Mouse (Mus musculus): Measurements from ENCODE around the gene Gcnt2. TPM values are rescaled to one million over a fixed set of nuclear protein-coding genes. Genes with fewer than 3 reads are reported as not detected.
"Not testable (repeated sequence)": the region's sequence is repeated elsewhere in the genome, so short reads cannot be mapped to it uniquely, and the experiment has no call there.

The Gcnt2 gene
- polyA plus RNA-seq, 1 experiment, result not detected

DNA sequence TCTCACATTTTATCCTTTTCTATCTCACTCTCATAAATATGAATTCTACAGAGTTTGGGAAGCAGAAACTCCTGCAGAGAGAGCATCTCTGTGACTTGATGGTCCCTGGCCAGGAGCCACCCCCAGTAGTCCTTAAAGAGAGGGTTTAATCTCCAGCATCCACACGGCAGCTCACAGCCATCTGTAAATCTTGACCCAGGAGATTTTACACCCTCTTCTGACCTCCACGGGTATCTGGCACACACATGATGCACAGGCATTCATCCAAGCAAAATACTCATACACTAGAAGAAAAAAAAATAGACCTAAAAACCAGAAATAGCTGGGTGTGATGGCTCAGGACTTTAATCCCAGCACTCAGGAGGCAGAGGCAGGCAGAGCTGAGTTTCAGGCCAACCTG is 128.9 kb downstream of the Gcnt2 start:
- no peak overlapping the region for H3K4me3 ChIP-seq (ENCODE audit: insufficient read depth, low read depth, low read length)
- TF ChIP-seq CTCF (IDR thresholded peaks at IDR 0.05; ENCODE audit: insufficient read depth, low read depth, low read length) (no peak), POLR2A (IDR thresholded peaks at IDR 0.05; ENCODE audit: insufficient read depth, low read depth, low read length) (no peak)
- no peak overlapping the region for H3K27ac ChIP-seq (ENCODE audit: insufficient read depth, low read depth, low read length)
- WGBS, result 68% methylated on average over 2 of the region's 2 CpGs
- peaks cover 6% of the 10 kb centered on the region; the same call in 1 of the 2 replicates for H3K4me1 ChIP-seq (ENCODE audit: control insufficient read depth, insufficient read depth, low read length)

- no peak for TF ChIP-seq CTCF (IDR thresholded peaks at IDR 0.05; ENCODE audit: insufficient read depth, low read depth, low read length)
- no peak for TF ChIP-seq POLR2A (IDR thresholded peaks at IDR 0.05; ENCODE audit: insufficient read depth, low read depth, low read length)
- Histone ChIP-seq H3K4me1 (ENCODE audit: control insufficient read depth, insufficient read depth, low read length) (no peaks in the 10 kb centered on the region), H3K4me3 (ENCODE audit: insufficient read depth, low read depth, low read length) (no peak overlapping the region), H3K27ac (ENCODE audit: insufficient read depth, low read depth, low read length) (no peak overlapping the region)
- WGBS, result 14% methylated on average over 8 of the region's 8 CpGs
These were observed 135.1 kb downstream of the Gcnt2 start for GRCm38 (mm10) chr13:40994487-40995263.

- WGBS, result 93% methylated on average over 5 of the region's 5 CpGs
- not testable (repeated sequence) for H3K27ac ChIP-seq (ENCODE audit: insufficient read depth, low read depth, low read length); H3K4me3 ChIP-seq (ENCODE audit: insufficient read depth, low read depth, low read length)
These were observed 139.0 kb downstream of the Gcnt2 start for GRCm38 (mm10) chr13:40998537-40998936.

GRCm38 (mm10) chr13:41000140-41000925 is 140.8 kb downstream of the Gcnt2 start:
- Histone ChIP-seq H3K4me3 (ENCODE audit: insufficient read depth, low read depth, low read length) (peak overlapping the region; percentile 94), H3K4me1 (ENCODE audit: control insufficient read depth, insufficient read depth, low read length) (peaks cover 4% of the 10 kb centered on the region; the same call in 1 of the 2 replicates), H3K27ac (ENCODE audit: insufficient read depth, low read depth, low read length) (peak overlapping the region; percentile 90)
- no peak for TF ChIP-seq CTCF (IDR thresholded peaks at IDR 0.05; ENCODE audit: insufficient read depth, low read depth, low read length)
- 0 out of 2 replicates have a peak, but pooled peaks have one; percentile 8 for TF ChIP-seq POLR2A (IDR thresholded peaks at IDR 0.05; ENCODE audit: insufficient read depth, low read depth, low read length)
- under 1% methylated on average over 25 of the region's 25 CpGs for WGBS

More at GRCm38 (mm10) chr13:40998537-40998936, 139.0 kb downstream of the Gcnt2 start:
- not testable (repeated sequence) for H3K4me1 ChIP-seq (ENCODE audit: control insufficient read depth, insufficient read depth, low read length)

DNA sequence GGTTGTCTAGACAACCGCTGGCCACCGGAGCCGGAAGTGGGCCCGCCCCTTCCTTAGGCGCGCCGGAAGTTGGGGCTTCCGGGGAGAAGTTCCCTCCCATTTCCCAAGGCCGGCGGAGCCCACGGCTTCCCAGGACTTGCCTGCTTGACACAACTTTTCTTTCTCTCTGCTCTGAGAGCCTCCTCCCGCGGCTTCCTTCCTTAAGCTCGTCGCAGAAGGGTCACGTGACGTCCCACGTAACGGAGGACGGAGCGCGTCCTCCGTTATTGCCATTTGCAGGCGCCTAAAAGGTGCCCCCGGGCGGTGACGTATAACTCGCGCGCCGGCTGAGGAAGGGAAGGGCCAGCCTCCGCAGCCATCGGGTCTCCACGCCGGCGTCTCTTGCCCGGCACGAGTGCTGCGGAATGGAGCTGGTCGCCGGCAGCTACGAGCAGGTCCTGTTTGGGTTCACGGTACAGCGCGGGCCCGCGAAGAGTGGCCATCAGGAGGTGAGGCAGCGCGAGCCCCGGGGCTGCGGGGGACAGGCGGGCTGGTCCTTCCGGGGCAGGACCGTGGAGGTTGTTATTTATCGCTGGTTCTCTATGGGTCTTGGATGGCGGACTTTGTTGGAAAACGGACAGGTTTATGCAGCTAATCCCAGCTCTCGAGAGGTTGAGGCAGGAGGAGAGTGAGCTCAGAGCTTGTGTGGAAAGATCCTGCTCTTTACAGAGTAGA is 141.5 kb downstream of the Gcnt2 start, which contains the start of gene Pak1ip1:
Gene Pak1ip1 (plus strand): TSS at position 98 of the 714 bp plus-strand sequence.
- Histone ChIP-seq H3K4me1 (ENCODE audit: control insufficient read depth, insufficient read depth, low read length) (peaks cover 4% of the 10 kb centered on the region; the same call in 1 of the 2 replicates), H3K27ac (ENCODE audit: insufficient read depth, low read depth, low read length) (peak within 1 kb of the TSS; percentile 90), H3K4me3 (ENCODE audit: insufficient read depth, low read depth, low read length) (peak within 1 kb of the TSS; percentile 94)
- under 1% methylated on average over 58 of the region's 58 CpGs for WGBS
- no peak for TF ChIP-seq CTCF (IDR thresholded peaks at IDR 0.05; ENCODE audit: insufficient read depth, low read depth, low read length)
- peak; percentile 53 for TF ChIP-seq POLR2A (IDR thresholded peaks at IDR 0.05; ENCODE audit: insufficient read depth, low read depth, low read length)

DNA sequence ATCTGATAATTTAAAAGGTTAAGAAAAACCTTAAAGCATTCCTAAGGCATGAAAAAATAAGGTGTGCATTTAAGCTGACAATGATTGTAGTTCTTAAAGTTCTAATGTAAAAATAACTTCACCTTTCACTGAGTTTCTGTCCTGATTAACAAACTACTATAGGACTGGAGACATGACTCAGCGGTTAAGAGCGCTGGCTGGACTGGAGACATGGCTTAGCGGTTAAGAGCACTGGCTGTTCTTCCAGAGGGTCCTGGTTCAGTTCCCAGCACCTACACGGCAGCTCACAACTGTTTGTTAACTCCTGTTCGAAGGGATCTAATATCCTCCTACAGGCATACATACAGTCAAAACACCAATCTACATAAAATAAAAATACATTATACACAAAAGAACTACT is 142.4 kb downstream of the Gcnt2 start:
- no peak overlapping the region for H3K27ac ChIP-seq (ENCODE audit: insufficient read depth, low read depth, low read length)
- TF ChIP-seq CTCF (IDR thresholded peaks at IDR 0.05; ENCODE audit: insufficient read depth, low read depth, low read length), result no peak
- TF ChIP-seq POLR2A (IDR thresholded peaks at IDR 0.05; ENCODE audit: insufficient read depth, low read depth, low read length), result no peak
- H3K4me3 ChIP-seq (ENCODE audit: insufficient read depth, low read depth, low read length), result no peak overlapping the region
- peaks cover 4% of the 10 kb centered on the region; the same call in 1 of the 2 replicates for H3K4me1 ChIP-seq (ENCODE audit: control insufficient read depth, insufficient read depth, low read length)
- 90% methylated on average over 5 of the region's 5 CpGs for WGBS

DNA sequence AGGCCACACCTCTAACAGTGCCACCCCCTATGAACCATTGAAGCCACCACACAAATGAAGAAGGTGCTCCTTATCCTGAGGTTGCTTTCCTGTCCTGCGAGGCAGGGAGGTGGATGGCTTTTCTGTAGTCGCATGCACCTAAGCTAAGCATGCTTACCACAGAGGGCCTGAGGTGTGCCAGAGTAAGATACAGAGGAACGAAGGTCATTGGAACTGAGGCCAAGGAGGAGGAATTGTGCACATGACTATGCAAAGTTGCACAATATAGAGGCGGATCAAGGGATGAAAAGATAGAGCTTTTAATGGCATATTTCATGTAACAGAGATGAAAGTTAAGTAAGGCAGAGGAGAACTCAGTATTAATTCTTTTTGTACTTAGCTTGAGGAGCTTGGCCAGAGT is 146.7 kb downstream of the Gcnt2 start:
- no peak overlapping the region for H3K4me3 ChIP-seq (ENCODE audit: insufficient read depth, low read depth, low read length)
- TF ChIP-seq CTCF (IDR thresholded peaks at IDR 0.05; ENCODE audit: insufficient read depth, low read depth, low read length) (no peak), POLR2A (IDR thresholded peaks at IDR 0.05; ENCODE audit: insufficient read depth, low read depth, low read length) (no peak)
- no peak overlapping the region for H3K27ac ChIP-seq (ENCODE audit: insufficient read depth, low read depth, low read length)
- peaks cover 4% of the 10 kb centered on the region; the same call in 1 of the 2 replicates for H3K4me1 ChIP-seq (ENCODE audit: control insufficient read depth, insufficient read depth, low read length)
- 95% methylated on average over 4 of the region's 4 CpGs for WGBS

DNA sequence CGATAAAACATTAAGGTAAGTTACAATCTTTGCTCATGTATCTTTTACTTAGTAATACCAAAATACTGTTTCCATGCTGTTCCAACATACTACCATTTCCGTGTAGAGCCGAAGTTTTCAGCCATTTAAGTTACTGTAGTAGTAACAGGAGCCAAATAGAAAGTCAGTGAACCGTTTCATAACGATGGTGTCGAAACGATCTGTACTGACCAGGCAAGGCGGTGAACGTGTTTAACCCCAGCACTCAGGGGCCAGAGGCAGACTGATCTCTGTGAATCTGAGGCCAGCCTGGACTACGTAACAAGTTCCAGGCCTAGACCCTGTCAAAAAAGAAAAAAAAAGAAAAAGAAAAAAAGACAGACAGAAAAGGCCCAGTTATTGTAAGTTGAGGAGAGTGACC is 148.7 kb downstream of the Gcnt2 start:
- Histone ChIP-seq H3K27ac (ENCODE audit: insufficient read depth, low read depth, low read length) (no peak overlapping the region), H3K4me3 (ENCODE audit: insufficient read depth, low read depth, low read length) (no peak overlapping the region), H3K4me1 (ENCODE audit: control insufficient read depth, insufficient read depth, low read length) (no peaks in the 10 kb centered on the region)
- 90% methylated on average over 10 of the region's 10 CpGs for WGBS
- no peak for TF ChIP-seq POLR2A (IDR thresholded peaks at IDR 0.05; ENCODE audit: insufficient read depth, low read depth, low read length)
- TF ChIP-seq CTCF (IDR thresholded peaks at IDR 0.05; ENCODE audit: insufficient read depth, low read depth, low read length), result no peak

Data from olfactory bulb, adult 2 months (tissue).